Mouse (Mus musculus) testis, adult 2 months (tissue): Measurements from ENCODE around the gene Gpr150.

Experiments used
- CTCF ChIP-seq: fragments of 200-500 bp; IDR thresholded peaks from 2 replicates; pipeline ENCODE4 v1.5.1; 2012; ENCODE audit warnings: low read depth, mild to moderate bottlenecking, inconsistent platforms, low read length, moderate library complexity; ENCODE audit not compliant: control insufficient read depth, insufficient read depth, insufficient replicate concordance
- POLR2A ChIP-seq: fragments of 200-500 bp; IDR thresholded peaks from 2 replicates; pipeline ENCODE4 v1.6.1; 2012; ENCODE audit warnings: low read depth, mild to moderate bottlenecking, inconsistent platforms, low read length, moderate library complexity; ENCODE audit not compliant: control insufficient read depth

DNA sequence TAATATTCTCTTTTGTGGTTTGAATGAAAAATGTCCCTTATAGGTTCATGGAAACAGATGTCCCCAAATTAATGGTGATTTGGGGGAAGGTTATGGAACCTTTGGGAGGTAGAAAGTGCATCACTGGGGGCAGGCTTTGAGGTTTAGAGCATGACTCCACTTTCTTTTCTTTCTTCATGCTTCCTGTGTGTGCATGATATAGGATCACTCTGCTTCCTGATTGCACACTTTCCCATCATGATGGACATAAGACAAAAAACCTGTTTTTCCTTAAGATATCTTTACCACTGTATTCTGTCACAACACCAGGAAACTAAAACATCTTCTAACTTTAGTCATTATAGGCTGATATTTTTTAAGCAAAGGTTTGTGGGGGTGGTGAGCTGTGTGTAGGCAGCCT is 11.8 kb downstream of the Gpr150 start:
- TF ChIP-seq CTCF (no peak), POLR2A (no peak)
